Mouse (Mus musculus) T-helper 2 cell (primary cell): ENCODE measurements around the gene Rfk.

ENCODE experiments used
- in situ Hi-C: fragments of 300-600 bp; cut with MboI, MseI; formaldehyde crosslinking; loops from one replicate; pipeline ENCODE4 v1.15.1; 2025; ENCODE audit warnings: high pct_unique_total_duplicates

Gene Rfk

DNA sequence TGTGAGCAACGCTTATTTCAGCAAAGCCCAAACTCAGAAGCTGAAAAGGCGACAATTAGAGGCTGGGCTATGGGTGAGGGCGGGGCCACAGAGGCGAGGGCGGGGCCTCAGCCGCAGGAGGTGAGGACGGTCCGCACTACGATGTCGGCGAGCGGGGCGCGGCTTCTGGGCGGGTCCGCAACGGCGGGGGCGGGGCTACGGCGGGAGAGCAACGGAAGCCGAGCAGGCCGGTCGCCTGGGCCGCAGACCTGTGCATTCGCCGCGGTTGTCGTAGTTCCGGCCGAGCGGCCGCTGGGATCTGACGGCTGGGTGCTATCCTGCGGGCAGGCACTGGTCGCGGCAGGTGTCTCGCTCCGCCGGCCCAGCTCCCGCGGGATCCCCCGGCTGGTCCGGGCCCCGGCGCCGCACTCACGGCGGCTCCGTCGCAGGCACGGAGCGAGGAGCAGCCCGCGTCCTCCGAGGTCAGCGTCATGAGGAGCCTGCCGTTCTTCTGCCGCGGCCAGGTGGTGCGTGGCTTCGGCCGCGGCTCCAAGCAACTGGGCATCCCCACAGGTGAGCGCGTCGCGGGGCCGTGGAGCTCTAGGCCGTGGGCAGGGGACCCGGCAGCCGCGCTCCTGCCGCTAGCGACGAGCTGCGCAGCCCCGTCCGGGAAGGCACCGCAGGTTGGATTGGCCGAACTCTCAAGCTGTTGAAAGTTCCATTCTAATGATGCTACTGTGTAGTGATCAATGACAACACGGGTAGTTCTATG lies at the start of gene Rfk:
Gene Rfk, plus strand, starts transcription at position 203 of the 751 bp plus-strand sequence.
- in situ Hi-C loops, result no loop called here

DNA sequence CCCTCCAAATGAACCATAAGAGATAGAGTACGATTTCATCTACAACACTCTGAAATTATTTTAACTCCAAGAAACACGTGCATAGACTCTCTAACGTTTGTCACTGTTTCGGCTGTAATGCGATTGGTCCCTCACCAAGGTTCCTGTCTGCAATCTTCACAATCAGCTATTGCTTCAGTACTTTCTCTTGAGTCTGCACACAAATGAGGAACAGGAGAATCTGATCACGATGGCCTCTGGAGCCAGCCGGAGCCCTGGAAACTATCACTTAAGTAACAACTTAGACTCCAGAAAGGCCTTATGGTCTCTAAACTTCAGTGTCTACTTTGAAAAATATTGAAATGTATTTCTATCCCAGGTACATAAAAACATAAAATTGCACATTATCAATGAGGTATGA lies 49.0 kb upstream of the Rfk start:
- in situ Hi-C loops, result no loop called here

DNA sequence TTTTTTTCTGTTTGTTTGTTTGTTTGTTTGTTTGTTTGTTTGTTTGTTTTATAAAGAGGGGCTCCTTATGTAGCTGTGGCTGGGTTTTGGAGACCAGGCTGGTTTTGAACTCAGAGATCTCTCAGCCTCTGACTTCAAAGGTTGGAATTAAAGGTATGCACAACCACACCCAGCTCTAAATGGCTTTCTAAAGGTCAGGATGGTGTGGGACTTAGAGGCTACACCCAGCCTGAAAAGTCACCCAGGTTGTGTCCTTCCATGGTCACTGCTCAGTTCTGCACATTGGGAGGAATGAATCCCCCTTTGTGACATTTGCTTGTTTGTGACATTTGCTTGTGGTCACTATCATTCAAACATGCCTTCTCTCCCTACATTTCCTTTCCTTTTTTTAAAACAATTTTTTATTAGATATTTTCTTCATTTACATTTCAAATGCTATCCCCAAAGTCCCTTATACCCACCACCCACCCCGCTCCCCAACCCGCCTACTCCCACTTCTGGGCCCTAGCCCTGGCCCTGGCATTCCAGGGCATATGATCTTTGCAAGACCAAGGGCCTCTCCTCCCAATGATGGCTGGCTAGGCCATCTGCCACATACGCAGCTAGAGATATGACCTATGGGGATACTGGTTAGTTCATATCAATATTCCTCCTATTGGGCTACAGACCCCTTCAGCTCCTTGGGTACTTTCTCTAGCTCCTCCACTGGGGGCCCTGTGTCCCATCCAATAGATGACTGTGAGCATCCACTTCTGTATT lies 46.9 kb upstream of the Rfk start:
- in situ Hi-C loops, result no loop called here

DNA sequence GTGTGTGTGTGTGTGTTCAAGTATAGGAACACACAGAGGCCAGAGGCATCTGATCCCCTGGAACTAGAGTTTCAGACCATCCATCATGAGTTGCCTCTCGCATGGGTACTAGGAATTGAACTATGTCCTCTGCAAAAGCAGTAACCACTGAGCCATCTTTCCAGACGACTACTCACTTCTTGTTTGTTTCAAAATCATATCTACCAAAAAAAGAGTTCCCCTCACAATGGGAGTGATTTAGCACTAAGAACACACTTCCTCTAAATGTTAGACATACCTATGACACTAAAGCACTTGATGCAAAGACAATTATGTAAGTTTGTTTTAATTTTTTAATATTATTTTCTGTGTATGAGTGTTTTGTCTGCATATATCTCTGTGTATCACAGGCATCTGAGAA lies 46.0 kb upstream of the Rfk start:
- in situ Hi-C loops, result no loop called here

DNA sequence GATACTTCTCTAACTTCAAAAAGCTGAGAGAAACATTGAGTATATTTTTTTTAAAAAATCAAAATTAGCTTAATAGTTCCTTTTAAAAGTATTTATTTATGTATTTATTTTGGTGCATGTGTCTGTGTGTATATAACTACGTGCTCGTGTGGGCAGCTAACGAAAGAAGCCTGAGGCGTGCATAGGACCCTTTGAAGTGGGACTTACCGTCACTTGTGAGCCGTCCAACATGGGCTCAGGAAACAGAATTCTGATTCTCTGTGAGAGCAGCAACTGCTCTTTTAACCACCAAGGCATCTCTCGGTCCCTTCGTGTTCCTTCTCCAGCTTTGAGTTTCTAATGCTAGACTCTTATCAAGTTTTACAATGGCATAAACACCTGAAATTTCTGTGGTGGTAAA lies 40.1 kb upstream of the Rfk start:
- in situ Hi-C loops, result no loop called here

DNA sequence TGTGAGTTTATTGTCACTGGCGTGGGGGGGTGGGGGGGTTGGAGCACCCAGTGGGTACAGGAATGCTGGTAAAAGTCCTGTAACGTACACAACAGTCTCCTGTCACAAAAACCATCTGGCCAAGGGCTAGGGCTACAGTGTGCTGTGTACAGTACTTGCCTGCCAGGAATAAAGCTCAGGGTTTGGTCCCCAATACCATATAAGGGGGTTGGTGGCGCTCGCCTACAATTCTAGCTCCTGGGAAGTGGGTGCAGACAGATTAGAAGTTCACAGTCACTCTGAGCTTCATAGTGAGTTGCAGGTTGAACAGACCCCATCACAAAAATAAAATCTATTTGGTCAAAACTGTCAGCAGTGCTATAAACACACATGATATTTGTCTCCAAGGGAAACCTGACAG lies 39.5 kb upstream of the Rfk start:
- in situ Hi-C loops, result no loop called here

DNA sequence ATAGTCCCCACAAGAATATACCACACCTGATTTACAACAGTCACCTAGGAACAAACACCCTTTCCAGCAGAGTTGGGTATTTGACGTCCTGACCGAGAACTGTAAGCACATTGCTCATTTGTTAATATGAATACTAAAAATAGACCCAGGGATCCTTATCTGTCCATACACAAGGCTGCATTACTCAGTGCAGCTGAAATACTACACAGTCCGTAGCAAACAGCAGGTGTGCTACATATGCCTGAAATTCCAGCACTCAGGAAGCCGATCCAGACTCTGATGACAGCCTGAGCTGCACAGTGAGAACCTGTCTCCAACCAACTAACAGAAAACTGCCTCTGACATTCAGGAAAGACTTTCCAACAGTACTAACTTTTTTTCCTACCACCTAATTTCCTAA lies 39.0 kb upstream of the Rfk start:
- in situ Hi-C loops, result no loop called here

DNA sequence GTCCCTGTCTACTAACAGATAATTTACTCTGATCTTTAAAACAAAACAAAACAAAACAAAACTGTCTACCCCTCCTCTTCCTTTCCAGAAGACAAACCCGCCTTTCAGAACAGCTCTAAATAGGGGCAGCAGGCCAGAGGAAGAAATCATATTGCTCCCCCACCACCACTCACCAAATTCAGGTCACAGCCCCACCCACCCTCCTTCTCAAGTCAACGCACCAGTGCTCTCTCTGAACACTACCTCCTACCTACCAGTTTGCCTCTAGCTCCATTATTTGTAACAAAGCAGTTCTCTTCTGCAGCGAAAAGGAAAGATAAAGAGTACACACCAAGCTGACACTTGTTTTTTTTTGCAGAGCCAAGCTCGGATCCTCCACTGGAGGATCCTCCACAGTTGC lies 38.5 kb upstream of the Rfk start:
- in situ Hi-C loops, result no loop called here

DNA sequence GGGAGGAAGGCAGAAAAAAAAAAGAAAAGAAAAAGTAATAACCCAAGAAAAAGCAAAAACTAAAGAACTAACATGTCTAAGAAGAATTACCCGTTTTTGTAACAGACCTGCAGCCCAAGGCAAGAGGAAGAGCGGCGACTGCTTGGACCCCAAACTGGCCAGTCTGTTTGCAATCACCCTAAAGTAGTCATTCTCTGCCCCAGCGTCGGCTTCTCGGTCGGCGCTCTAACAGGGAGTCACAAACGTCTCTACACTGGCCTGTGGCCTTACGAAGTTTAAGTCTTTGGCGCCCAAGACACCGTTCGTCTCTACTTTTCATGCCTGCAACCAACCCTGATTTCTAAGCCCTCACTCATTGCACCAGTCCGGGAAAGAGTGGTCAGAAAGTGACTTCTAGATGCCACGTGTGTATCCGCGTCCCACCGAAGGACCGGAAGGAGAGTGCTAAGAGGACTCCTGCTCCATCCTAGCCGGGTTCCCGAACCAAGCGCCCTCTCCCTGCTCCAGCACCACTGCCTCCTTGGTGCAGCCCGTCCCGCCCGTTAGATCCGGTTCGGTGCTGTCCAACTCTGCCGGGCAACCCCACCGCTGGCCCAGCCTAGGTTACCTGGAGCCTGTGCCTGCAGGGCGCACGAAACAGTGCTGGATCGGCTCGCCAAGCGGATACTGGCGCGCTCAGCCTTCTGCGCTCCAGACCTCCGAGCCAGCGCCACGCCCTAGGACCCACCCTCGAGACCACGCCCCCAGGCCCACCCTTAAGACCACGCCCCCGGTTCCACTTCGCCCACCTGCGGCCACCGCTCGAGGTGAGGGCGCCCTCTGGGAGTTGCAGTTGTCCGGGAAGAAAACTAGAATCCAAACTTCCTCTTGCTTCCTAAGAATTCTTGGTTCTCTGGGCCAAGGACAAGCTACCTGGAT lies 37.6 kb upstream of the Rfk start:
- in situ Hi-C loops, result no loop called here

DNA sequence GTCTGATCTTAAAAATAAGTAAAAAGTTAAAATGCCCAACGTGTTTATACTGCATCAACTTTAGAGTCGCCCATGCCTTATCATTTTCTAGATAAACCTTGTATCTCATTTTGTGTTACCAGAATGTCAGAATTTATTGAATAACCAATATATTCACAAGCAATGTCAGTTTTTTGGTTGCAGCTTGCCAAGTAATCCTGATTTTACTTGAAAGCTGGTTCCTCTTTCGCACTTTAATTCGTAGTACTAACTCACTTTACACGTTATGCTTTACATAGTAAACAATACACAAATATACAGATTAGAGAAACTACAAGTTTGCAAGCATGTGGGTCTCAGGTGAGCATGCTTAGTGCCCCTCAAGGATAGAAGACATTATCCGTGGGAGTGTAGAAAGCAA lies 36.9 kb upstream of the Rfk start:
- in situ Hi-C loops, result no loop called here

DNA sequence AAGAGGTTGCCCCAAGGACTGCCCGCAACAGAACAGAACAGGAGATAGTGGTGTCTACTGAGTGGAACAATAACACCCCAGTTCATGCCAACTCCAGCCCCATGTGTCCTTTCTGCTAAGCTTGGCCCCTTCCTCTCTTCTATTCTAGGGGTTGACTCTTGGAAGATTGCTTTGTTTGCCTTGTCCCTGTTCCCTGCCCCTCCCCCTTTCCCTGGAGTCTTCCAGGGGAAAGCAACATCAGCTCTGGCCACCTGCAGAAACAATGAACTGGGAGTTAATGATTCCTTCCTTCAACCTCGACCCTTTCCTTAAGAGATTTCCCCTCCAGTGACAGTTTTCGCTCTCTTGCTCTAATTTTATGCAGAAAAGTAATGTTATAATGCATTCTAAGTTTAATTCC lies 36.5 kb upstream of the Rfk start:
- in situ Hi-C loops, result no loop called here

DNA sequence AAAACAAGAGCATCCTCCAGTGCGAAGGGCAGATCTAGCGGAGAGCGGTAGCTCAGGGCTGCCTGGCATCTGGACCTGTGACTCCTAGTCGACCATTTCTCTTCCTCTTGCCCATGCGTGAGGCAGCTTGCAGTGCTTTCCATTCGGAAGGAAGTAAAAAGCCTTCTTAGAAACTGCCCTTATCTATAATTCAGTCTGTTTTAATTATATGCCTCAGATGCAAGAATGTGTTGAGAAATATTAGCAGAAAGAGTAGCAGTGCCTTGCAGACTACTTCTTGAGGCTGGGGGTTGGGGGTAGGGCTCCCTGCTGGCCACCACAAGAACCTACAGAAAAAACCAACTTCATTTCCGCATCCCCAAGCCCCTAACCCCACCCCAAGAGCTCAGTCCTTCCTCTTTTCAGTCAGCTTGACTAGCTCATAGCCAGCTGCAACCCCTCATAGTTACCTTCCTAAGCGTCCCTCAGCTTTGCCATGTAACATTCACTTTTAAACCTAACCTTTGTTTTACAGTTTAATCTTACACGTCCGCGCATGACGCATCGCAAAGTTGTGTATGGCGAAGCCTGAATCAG lies 34.4 kb upstream of the Rfk start:
- in situ Hi-C loops, result no loop called here

DNA sequence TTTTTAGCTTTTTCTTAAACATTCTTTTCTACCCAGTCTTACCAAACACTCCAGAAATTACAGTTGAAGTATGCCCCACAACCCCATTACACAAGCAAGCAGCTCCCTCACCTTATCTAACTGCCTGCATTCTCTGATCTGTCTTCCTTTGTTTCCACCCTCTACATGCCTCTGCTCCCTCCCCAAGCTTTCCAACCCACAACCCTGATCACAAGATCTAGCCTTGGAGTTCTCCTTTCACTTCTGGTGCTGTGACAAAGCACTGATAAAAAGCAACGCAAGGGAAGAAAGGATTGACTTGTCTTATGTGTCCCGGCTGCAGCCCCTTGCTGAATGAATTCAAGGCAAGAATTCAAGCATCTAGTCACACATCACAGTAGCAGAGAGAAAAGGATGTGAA lies 32.7 kb upstream of the Rfk start:
- in situ Hi-C loops, result no loop called here

DNA sequence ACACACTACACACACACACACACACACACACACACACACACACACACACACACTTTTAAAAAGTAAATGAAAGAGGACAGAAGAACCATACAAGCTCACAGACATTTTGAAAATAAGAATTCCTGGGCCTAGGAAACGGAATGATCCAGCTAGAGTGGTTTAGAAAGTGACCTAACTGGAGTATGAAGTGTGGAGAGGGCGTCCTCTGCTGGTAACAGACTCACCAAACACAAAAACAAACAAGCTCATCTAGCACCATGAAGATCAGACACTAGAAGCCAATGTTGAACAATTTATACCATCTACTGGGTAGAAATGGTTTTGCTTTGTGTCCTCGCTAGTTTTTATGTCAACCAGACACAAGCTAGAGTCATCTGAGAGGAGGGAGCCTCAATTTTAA lies 29.1 kb upstream of the Rfk start:
- in situ Hi-C loops, result no loop called here

DNA sequence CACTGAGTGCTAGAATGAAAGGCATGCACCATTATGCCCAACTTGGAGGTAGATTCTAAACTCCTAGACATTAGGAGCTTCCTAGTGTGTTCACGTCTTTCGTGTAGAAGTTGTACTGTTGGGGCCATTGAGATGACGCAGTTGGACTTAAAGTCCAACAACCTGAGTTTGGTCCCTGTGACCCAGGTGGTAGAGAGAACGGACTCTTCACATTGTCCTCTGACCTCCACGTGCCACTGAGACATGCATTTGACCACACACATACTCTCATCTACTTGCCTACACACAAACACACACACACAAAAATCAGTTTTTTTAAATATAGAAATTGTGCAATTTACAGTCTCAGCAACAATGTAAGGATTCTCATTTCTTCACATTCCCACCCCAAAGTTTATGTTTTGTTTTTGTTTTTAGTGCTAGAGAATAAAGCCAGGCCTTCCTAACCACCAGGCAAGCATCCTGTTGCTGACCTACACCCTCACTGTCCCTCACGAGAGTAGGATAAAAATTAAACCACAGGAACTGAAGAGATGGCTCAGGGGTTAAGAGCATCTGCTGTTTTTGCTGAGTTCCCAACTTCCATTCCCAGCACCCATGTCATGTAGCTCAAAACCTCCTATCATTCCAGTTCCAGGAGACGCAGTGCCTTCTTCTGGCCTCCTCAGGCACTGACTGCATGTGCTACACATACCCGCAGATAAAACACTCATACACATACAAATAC lies 27.3 kb upstream of the Rfk start:
- in situ Hi-C loops, result no loop called here

DNA sequence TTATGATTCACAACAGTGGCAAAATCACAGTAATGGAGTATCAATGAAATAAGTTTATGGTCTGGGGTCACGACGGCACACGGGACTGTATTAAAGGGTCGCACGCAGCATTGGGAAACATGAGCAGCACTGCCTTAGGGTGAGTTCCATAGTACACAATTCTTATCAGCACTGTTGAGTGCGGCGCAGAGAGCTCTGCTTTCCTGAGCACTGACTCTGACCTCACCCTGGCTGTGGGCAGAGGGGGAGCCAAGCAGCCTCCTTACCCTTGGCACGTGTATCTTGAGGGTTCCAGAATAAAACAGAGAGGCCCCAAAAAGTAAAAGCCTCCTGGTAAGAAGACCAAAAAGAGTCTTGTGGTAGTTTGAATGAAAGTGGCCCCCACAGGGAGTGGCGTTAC lies 25.3 kb upstream of the Rfk start:
- in situ Hi-C loops, result no loop called here

DNA sequence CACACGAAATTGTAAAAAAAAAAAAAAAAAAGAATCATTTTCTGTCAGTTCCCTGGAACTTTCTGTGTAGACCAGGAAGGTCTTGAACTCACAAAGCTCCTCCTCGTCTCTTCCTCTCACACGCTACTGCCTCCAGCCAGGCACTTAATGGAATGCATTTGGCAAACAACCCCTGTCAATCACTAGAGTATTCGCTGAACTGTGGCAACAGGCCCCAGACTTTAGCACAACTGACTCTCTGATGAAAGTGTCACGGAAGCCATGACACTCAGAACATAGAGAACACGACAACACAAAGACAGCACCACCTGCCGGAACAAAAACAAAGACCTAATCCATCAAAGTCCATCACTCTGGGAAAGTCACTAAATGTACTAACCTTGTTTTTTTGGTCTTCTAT lies 24.3 kb upstream of the Rfk start:
- in situ Hi-C loops, result no loop called here

DNA sequence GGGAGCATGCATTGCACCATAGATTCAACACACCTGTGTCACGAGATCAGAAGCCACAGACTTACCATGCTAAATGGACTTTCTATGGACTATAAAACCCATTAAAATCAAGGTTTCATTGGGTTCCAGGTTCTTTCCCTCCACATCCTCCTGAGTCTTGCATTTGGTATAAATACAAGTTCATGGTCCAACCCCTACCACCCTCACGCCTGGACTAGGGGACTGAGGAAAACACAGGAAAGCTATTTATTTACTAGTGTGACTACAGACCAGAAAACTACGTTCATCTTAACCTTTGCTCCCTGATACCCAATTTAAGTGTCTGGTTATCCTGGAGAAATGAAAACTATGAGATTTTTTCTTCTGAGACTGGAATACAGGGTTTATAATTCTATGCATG lies 21.1 kb upstream of the Rfk start, which contains the start of gene Gcnt1:
Gene Gcnt1, minus strand, starts transcription at position 144 of the 400 bp plus-strand sequence.
- in situ Hi-C loops, result no loop called here

DNA sequence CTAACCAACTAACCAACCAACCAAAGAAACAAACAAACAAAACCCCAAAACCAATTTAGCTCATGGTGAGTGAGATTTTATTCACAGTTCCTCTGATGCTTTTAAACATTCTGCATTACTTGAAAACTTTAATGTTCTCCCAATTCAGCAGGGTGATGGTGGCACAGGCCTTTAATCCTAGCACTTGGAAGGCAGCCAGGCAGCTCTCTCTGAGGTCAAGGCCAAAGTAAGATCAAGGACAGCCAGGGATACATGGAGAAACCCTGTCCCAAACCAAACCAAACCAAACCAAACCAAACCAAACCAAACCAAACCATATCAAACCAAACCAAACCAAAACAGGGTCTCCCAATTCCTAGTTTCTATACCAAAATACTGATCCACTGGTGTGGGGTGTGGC lies 15.0 kb upstream of the Rfk start:
- in situ Hi-C loops, result no loop called here

DNA sequence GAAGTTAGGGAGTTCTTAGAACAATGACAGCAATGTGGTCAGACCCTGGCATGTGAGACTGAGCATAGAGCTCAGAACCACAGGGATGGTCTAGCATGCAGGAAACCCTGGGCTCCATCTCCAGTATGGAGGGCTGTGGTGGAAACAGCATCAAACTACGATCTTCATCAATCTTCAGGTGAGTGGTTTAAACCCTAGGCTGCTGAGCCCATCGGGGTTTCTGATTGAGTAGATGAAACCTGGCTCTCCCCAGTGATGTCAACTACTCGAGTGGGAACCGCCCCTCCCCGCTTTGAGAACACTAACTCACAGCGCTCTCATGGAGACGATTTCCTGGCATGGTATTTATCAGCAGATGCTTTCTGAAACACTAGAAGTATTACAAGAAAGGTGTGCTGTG lies 13.3 kb upstream of the Rfk start:
- in situ Hi-C loops, result no loop called here

DNA sequence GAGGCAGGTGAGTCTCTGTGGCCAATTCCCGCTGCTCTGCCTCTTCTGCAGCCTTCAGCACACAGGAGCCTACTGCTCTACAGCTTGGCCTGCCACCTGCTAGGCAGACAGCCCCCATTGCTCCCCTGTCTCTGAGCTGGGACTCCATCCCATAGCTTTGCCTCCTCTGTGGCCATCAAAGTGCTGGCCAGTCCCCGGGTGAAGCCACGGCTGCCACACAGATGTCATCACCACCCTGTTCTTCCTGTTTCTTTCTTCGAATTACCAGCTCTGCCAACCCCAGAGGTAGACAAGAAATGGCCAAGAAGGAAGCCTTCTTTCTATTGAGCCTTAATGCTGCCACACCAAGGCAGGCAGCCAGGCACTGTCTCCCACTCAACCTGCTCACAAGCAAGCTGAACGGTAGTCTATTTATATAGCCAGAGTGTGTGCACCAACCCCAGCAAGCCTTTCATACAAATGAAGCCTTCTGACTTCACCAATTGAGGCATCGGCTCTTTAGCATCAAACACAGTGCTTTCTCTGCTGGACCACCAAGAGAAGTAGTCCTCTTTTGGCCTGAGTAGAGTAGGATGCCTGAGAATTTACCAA lies 10.9 kb upstream of the Rfk start:
- in situ Hi-C loops, result no loop called here
